Mouse (Mus musculus): ENCODE data around the gene Pmp22. TPM values are rescaled to one million over a fixed set of nuclear protein-coding genes. Genes with fewer than 3 reads are reported as not detected.

The Pmp22 gene
- polyA plus RNA-seq, 1 experiment from 2014 or later, result 6.5 TPM

DNA sequence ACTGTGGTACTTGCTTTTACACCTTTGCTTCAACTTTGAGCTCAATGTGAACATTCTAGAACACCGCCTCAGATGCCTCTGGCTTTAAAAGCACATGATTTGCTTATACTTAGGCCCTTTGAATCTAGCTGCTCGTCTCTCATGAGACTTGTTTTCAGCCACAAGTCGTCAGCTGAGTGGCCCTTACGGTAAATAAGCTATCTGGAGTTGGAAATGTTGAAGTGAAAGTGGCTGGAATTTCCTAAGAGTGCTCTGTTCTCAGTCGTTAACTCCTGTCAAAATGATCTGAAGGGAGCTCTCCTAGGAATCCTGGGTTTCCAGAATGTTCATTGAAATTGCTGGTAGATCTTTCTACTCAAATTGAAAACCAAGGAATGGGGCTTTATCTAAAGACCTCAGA is 23.1 kb downstream of the Pmp22 start:
- no peak for TF ChIP-seq CTCF (IDR thresholded peaks at IDR 0.05)
- H3K27me3 ChIP-seq, result peaks cover 34% of the 10 kb centered on the region
- ChIA-PET POLR2A (no interaction called here), CTCF (interaction anchor here (1.1 to 2.6 kb wide), 7 partner anchors 9 to 250 kb away, joined by 3 to 7 read pairs (median 5); no protein-coding TSS in a partner anchor)
- ATAC-seq, result no peak
- in situ Hi-C loops (cut with MboI; ENCODE audit: low pct_unique_long_range_greater_than_20kb), result no loop called here
- no peak for DNase-seq (ENCODE audit: low read depth, low spot score)

DNA sequence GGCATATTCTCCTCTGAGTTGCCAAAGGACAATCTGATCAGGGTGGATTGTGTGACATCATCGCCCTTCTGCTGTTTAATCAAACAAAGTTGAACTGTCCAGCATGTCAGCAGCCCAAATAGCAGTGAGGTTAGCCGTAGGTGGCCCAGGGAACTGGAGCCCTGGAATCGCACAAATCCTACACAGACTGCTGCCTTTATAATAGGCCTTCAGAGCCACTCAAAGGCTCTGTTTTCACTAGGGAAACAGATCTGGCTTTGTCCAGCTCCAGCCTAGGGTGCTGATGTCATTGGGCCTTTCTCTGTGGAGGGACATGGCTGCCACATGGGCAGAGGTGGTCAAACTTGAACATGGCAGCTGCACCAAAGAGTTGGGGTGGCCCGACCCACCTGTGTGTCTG is 28.3 kb downstream of the Pmp22 start:
- POLR2A ChIA-PET, result no interaction called here
- no peak for TF ChIP-seq CTCF (IDR thresholded peaks at IDR 0.05)
- ATAC-seq (no peak), DNase-seq (ENCODE audit: low read depth, low spot score) (no peak)
- CTCF ChIA-PET, result interaction anchor here (1.5 to 1.8 kb wide), 2 partner anchors 9 to 402 kb away, joined by 3 to 5 read pairs; no protein-coding TSS in a partner anchor
- H3K27me3 ChIP-seq, result peaks cover 18% of the 10 kb centered on the region
- in situ Hi-C loops (cut with MboI; ENCODE audit: low pct_unique_long_range_greater_than_20kb), result no loop called here

DNA sequence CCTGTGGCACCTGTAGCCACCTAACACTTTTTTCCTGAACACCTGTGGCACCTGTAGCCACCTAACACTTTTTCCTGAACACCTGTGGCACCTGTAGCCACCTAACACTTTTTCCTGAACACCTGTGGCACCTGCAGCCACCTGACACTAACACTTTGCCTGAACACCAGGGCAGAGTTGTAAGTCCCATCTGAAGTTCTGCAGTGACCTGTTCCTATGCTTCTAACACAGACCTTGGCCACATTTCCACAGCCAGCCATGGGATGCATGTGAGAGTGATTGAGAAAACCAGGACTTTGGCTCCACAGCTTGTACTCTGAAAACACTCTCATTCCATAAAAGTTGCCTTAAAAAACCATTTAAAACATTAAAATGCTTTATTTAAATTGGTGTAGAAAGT is 32.1 kb downstream of the Pmp22 start:
- ChIA-PET POLR2A (no interaction called here), CTCF (interaction anchor here (0.9 to 1.6 kb wide), 2 partner anchors 26 to 247 kb away, joined by 3 to 4 read pairs; no protein-coding TSS in a partner anchor)
- TF ChIP-seq CTCF (IDR thresholded peaks at IDR 0.05), result no peak
- ATAC-seq, result no peak
- DNase-seq (ENCODE audit: low read depth, low spot score), result no peak
- peaks cover 13% of the 10 kb centered on the region for H3K27me3 ChIP-seq
- in situ Hi-C loops (cut with MboI; ENCODE audit: low pct_unique_long_range_greater_than_20kb), result no loop called here

DNA sequence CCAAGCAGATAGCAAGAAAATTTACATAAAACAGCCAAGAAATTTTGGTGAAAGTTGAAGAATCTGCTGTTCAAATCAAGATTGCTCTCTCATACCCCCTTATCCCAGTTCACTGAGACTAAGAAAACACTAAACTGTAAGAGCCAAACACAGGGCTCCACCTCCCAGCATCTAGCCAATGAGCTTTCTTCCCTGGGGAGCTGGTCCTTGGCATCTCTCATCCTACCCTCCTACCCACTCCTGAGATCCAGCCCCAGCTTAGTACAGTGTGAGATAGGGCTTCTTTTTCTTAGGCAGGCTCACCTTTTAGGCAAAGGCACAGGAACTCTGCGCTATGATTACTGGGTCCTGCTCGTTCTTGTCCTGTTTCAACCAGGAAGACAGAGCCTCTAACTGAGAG is 34.0 kb downstream of the Pmp22 start:
- ChIA-PET CTCF (interaction anchor here (1.0 to 1.6 kb wide), 7 partner anchors 10 to 261 kb away, joined by 3 to 4 read pairs (median 3); no protein-coding TSS in a partner anchor), POLR2A (no interaction called here)
- no peak for TF ChIP-seq CTCF (IDR thresholded peaks at IDR 0.05)
- ATAC-seq (no peak), DNase-seq (ENCODE audit: low read depth, low spot score) (no peak)
- in situ Hi-C loops (cut with MboI; ENCODE audit: low pct_unique_long_range_greater_than_20kb), result no loop called here
- peaks cover 13% of the 10 kb centered on the region for H3K27me3 ChIP-seq

DNA sequence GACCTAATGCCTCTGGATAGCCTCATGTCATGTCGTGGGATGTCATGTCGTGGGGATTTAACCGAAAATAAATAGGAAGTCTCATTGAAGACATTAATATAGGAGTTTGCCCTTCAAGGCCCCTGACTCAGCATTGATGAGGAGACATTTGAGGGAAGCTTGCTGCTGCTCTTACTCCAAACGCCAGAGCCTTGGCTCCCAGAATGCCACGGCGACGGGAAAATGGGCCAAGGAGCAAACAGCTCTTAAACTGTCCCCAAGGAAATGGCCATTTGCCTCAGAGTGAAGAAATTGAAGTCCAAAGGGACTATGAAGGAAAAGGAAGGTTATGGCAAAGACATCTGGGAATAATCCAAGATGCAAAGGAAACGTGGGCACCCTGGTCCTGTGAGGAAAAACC is 34.8 kb downstream of the Pmp22 start:
- H3K27me3 ChIP-seq, result peaks cover 6% of the 10 kb centered on the region
- TF ChIP-seq CTCF (IDR thresholded peaks at IDR 0.05), result no peak
- ATAC-seq, result no peak
- POLR2A ChIA-PET, result no interaction called here
- no peak for DNase-seq (ENCODE audit: low read depth, low spot score)
- in situ Hi-C loops (cut with MboI; ENCODE audit: low pct_unique_long_range_greater_than_20kb), result no loop called here
- CTCF ChIA-PET, result interaction anchor here (1.0 to 1.4 kb wide), 5 partner anchors 9 to 28 kb away, joined by 3 to 4 read pairs (median 3); no protein-coding TSS in a partner anchor

DNA sequence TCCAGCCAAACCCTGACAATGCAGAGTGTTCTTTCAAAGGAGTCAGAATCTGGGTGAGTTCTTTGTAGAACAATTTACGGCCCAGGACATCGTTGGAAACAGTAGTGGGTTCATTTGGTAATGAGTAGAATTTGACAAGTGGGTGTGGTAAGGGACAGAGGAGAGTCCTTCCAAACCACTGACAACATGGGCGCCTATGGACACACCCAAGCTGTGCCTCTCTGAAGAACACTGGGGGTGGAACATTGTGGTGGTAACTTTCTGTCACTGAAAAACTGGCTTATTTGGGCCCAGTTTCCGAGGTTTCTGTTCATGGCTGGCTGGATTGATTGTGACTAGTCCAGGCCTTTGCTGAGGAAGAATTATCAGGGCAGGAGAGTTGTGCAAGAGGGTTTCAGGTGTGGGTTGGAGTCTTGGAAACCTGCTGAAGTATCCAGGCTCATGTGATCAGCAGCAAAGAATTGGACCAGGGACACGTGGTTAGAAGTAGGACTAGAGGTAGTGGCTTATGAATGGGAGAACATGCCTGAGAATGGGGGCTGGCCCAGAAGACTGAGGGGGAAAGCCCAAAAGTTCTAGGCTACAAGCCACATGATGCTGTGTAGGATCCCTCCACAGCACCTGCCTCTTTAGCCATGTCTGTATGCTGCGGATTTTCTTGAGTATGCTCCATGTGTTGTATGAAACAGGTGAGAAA is 35.4 kb downstream of the Pmp22 start:
- no peak for ATAC-seq
- no peak for DNase-seq (ENCODE audit: low read depth, low spot score)
- H3K27me3 ChIP-seq, result peaks cover 6% of the 10 kb centered on the region
- in situ Hi-C loops (cut with MboI; ENCODE audit: low pct_unique_long_range_greater_than_20kb), result no loop called here
- no peak for TF ChIP-seq CTCF (IDR thresholded peaks at IDR 0.05)
- ChIA-PET POLR2A (no interaction called here), CTCF (interaction anchor here (1.0 to 3.1 kb wide), 8 partner anchors 8 to 262 kb away, joined by 3 to 14 read pairs (median 4); no protein-coding TSS in a partner anchor)

DNA sequence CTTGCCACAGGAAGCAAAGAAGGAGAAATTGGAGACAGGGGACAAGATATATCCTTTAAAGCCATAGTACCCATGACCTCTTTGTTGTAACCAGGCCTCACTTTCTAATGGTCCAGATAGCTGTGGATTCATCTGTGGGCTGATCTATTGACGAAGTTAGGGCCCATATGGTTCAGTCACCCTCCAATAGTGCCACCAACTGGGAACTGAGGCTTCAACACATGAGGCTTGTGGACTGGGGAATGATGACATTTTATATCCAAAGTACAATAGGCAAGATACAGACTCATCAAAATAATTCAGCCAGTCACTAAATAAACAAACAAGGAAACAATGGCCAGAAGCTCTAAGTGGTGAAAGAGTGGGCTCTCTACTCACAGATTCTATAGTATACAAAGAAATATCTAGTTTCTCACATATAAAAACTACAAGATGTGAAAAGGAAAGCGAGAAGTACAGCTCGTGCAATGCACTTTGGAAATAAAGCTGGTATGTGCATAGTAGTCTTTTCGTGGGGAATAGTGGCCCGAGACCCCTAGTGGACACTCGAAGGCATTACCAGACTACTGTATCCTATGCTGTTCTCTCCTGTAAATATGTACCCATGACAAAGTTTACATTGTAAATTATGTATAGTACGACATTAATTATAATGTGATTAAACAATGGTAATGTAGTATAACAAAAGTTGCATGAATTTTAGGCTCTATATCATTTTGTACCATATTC is 36.1 kb downstream of the Pmp22 start:
- ATAC-seq, result no peak
- POLR2A ChIA-PET, result no interaction called here
- no peak for DNase-seq (ENCODE audit: low read depth, low spot score)
- in situ Hi-C loops (cut with MboI; ENCODE audit: low pct_unique_long_range_greater_than_20kb), result no loop called here
- peak; percentile 72 for TF ChIP-seq CTCF (IDR thresholded peaks at IDR 0.05)
- CTCF ChIA-PET, result interaction anchor here (0.7 to 3.1 kb wide), 10 partner anchors 9 to 265 kb away, joined by 3 to 14 read pairs (median 4); no protein-coding TSS in a partner anchor
- H3K27me3 ChIP-seq, result peaks cover 6% of the 10 kb centered on the region

DNA sequence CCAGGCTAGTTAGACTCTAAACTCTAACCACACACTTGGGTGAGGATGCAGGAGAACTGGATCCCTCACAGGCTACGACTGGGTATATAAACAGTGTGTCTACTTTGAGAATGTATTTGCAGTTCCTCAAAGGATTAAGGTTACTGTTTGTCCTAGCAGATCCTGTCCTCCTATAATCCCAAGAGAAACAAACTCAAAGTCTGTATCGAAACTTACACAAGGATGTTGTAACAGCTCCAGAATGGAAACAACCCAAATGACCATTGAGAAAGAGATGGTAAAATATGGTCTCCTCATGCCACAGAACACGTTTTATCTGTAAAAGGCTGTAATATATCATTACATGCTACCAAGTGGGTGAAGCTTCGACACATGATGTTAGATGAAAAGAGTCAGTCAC is 39.0 kb downstream of the Pmp22 start:
- DNase-seq (ENCODE audit: low read depth, low spot score) (no peak), ATAC-seq (no peak)
- ChIA-PET CTCF (interaction anchor here (1.0 to 1.7 kb wide), 6 partner anchors 12 to 266 kb away, joined by 3 to 9 read pairs (median 4); no protein-coding TSS in a partner anchor), POLR2A (interaction anchor here (0.5 kb wide), 1 partner anchor 17 kb away, joined by 4 read pairs; no protein-coding TSS in a partner anchor)
- no peak for TF ChIP-seq CTCF (IDR thresholded peaks at IDR 0.05)
- no peaks in the 10 kb centered on the region for H3K27me3 ChIP-seq
- in situ Hi-C loops (cut with MboI; ENCODE audit: low pct_unique_long_range_greater_than_20kb), result no loop called here

DNA sequence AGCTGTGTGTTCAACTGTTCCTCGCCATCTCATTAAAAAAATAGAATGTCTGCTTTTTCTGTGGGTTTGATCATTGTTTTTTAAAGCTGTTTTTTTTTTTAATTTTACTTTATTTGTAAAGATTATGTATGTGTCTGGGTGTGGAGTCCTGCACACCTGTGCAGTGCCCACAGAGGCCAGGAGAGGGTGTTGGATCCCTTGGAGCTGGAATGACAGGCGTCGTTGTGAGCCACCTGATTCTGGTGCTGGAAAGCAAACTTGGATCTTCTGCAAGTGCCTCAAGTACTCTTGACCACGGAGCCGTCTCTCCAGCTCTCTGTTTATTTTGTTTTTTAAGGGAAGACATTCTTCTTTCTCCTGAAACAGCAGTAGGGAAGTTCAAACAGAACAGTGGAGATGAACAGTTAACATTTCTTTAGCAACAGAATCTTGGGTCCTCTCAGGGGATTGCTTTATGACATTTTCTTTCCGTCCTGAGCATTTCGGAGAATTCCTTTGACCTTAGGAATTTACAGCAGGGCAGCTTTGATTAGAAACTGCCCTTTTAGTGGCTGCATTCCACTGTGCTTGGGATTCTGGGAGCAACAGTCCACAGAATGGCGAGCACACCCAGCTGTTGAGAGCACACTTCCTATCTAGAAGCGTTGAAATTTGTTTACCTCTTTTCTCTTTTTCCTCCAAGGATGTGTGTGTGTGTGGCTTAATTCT is 39.9 kb downstream of the Pmp22 start:
- ChIA-PET POLR2A (no interaction called here), CTCF (interaction anchor here (1.0 to 1.7 kb wide), 6 partner anchors 13 to 267 kb away, joined by 3 to 9 read pairs (median 4); no protein-coding TSS in a partner anchor)
- DNase-seq (ENCODE audit: low read depth, low spot score) (no peak), ATAC-seq (no peak)
- H3K27me3 ChIP-seq, result no peaks in the 10 kb centered on the region
- in situ Hi-C loops (cut with MboI; ENCODE audit: low pct_unique_long_range_greater_than_20kb), result no loop called here
- TF ChIP-seq CTCF (IDR thresholded peaks at IDR 0.05), result no peak

DNA sequence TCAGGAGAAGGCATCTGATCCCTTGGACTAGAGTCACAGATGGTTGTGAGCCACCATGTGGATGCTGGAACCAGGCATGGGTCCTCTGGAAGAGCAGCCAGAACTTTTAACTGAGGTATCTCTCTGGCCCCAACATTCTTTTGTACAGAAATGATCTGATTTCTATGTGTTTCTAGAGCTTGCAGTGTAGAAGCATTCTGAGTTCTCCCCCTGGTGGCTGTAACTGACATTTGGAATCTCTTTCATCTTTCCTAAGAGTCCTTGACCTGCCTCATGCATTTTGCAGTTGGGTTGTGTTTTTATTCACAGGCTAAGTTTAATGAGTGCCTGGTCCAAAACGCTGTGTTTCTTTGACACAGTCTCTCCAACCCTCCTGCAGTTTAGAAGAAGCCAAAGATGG is 43.2 kb downstream of the Pmp22 start:
- in situ Hi-C loops (cut with MboI; ENCODE audit: low pct_unique_long_range_greater_than_20kb), result loop anchor here (5.0 kb wide), 1 partner anchor 415 kb away; no protein-coding TSS in a partner anchor
- no peak for DNase-seq (ENCODE audit: low read depth, low spot score)
- ChIA-PET CTCF (interaction anchor here (0.7 to 5.0 kb wide), 3 partner anchors 9 to 270 kb away, joined by 3 to 33 read pairs (median 4); no protein-coding TSS in a partner anchor), POLR2A (no interaction called here)
- no peaks in the 10 kb centered on the region for H3K27me3 ChIP-seq
- no peak for ATAC-seq
- peak; percentile 62 for TF ChIP-seq CTCF (IDR thresholded peaks at IDR 0.05)

Data from Patski (cell line).